Mouse (Mus musculus) bone marrow macrophage, adult 2 months (primary cell): ENCODE measurements around the gene Plaur.

Source experiments
- CTCF ChIP-seq: IDR thresholded peaks from 2 replicates; pipeline ENCODE4 v1.5.1; 2012; ENCODE audit warnings: low read depth, mild to moderate bottlenecking, low read length, moderate library complexity
- POLR2A ChIP-seq: IDR thresholded peaks from 2 replicates; pipeline ENCODE4 v1.6.1; 2012; ENCODE audit warnings: mild to moderate bottlenecking, low read depth, low read length, borderline replicate concordance

- no peak for TF ChIP-seq CTCF
- no peak for TF ChIP-seq POLR2A
Measured at GRCm38 (mm10) chr7:24487403-24487802, 25.1 kb downstream of the Plaur start.
